Mouse (Mus musculus): ENCODE data around the gene Pla2g15.

GRCm38 (mm10) chr8:106168356-106169016, 18.3 kb downstream of the Pla2g15 start, which contains the start of gene Slc7a6:
- TF ChIP-seq CTCF (conservative IDR thresholded peaks at IDR 0.05; ENCODE audit: insufficient read depth, insufficient read length, low read depth, low read length) (no peak), POLR2A (IDR thresholded peaks at IDR 0.05; ENCODE audit: low read depth, low read length) (no peak)
